Mouse (Mus musculus): ENCODE data around the gene Cln5. TPM values are rescaled to one million over a fixed set of nuclear protein-coding genes. Genes with fewer than 3 reads are reported as not detected.

The Cln5 gene
- polyA plus RNA-seq, 1 experiment = 15.9 TPM

DNA sequence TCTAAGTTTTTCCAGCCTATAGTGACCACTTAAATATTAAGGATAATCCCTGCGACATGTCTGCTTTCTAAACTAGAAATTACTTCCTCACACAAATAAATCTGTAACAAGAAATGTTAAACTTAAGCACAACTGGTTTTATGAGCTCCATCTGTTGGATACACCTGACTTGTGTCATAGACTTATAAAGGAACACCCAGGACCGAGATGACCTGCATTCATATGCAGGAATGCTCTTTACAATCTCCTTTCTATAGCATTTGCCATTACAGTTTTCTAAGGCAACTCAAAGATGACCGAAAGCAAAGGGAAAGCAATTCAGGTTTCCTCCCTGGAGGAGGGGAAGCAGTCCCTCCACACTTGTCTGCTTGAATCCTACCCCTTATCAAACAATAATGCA, 23.2 kb downstream of the Cln5 start:
- H3K27me3 ChIP-seq (ENCODE audit: control insufficient read depth, insufficient read depth, low read length) = no peaks in the 10 kb centered on the region
- TF ChIP-seq CTCF (IDR thresholded peaks at IDR 0.05; ENCODE audit: extremely low read depth, insufficient read length, insufficient replicate concordance, low read depth, low read length) (no peak), POLR2A (IDR thresholded peaks at IDR 0.05; ENCODE audit: low read depth, low read length) (no peak)
- peak overlapping the region; percentile 43 for H3K27ac ChIP-seq (ENCODE audit: insufficient read depth, low read depth, low read length)
- peaks cover 6% of the 10 kb centered on the region for H3K4me1 ChIP-seq (ENCODE audit: control insufficient read depth, insufficient read depth, insufficient read length, low read length)
- H3K4me3 ChIP-seq (ENCODE audit: low read depth, low read length) = no peak overlapping the region
- 65% methylated on average over 3 of the region's 3 CpGs for WGBS
- H3K36me3 ChIP-seq (ENCODE audit: control insufficient read depth, insufficient read depth, low read length) = peaks cover 31% of the 10 kb centered on the region

- peaks cover 6% of the 10 kb centered on the region for H3K4me1 ChIP-seq (ENCODE audit: control insufficient read depth, insufficient read depth, insufficient read length, low read length)
- peak overlapping the region; percentile 43 for H3K27ac ChIP-seq (ENCODE audit: insufficient read depth, low read depth, low read length)
- H3K36me3 ChIP-seq (ENCODE audit: control insufficient read depth, insufficient read depth, low read length) = peaks cover 28% of the 10 kb centered on the region
- TF ChIP-seq POLR2A (IDR thresholded peaks at IDR 0.05; ENCODE audit: low read depth, low read length) (no peak), CTCF (IDR thresholded peaks at IDR 0.05; ENCODE audit: extremely low read depth, insufficient read length, insufficient replicate concordance, low read depth, low read length) (no peak)
- WGBS = 19% methylated on average over 4 of the region's 4 CpGs
- no peak overlapping the region for H3K4me3 ChIP-seq (ENCODE audit: low read depth, low read length)
- no peaks in the 10 kb centered on the region for H3K27me3 ChIP-seq (ENCODE audit: control insufficient read depth, insufficient read depth, low read length)
Measured at GRCm38 (mm10) chr14:103093670-103094069, 23.7 kb downstream of the Cln5 start.

- Histone ChIP-seq H3K27me3 (ENCODE audit: control insufficient read depth, insufficient read depth, low read length) (no peaks in the 10 kb centered on the region), H3K36me3 (ENCODE audit: control insufficient read depth, insufficient read depth, low read length) (peaks cover 20% of the 10 kb centered on the region), H3K27ac (ENCODE audit: insufficient read depth, low read depth, low read length) (no peak overlapping the region), H3K4me1 (ENCODE audit: control insufficient read depth, insufficient read depth, insufficient read length, low read length) (peaks cover 6% of the 10 kb centered on the region), H3K4me3 (ENCODE audit: low read depth, low read length) (no peak overlapping the region)
- WGBS = 91% methylated on average over 8 of the region's 8 CpGs
- no peak for TF ChIP-seq POLR2A (IDR thresholded peaks at IDR 0.05; ENCODE audit: low read depth, low read length)
- TF ChIP-seq CTCF (IDR thresholded peaks at IDR 0.05; ENCODE audit: extremely low read depth, insufficient read length, insufficient replicate concordance, low read depth, low read length) = no peak
Measured at GRCm38 (mm10) chr14:103095036-103095435, 25.0 kb downstream of the Cln5 start.

GRCm38 (mm10) chr14:103095826-103096225, 25.8 kb downstream of the Cln5 start:
- 94% methylated on average over 8 of the region's 8 CpGs for WGBS
- no peak for TF ChIP-seq CTCF (IDR thresholded peaks at IDR 0.05; ENCODE audit: extremely low read depth, insufficient read length, insufficient replicate concordance, low read depth, low read length)
- TF ChIP-seq POLR2A (IDR thresholded peaks at IDR 0.05; ENCODE audit: low read depth, low read length) = no peak
- peaks cover 18% of the 10 kb centered on the region for H3K36me3 ChIP-seq (ENCODE audit: control insufficient read depth, insufficient read depth, low read length)

GRCm38 (mm10) chr14:103096621-103097020, 26.6 kb downstream of the Cln5 start:
- TF ChIP-seq CTCF (IDR thresholded peaks at IDR 0.05; ENCODE audit: extremely low read depth, insufficient read length, insufficient replicate concordance, low read depth, low read length) (no peak), POLR2A (IDR thresholded peaks at IDR 0.05; ENCODE audit: low read depth, low read length) (no peak)
- WGBS = 58% methylated on average over 6 of the region's 6 CpGs
- H3K4me3 ChIP-seq (ENCODE audit: low read depth, low read length) = peak overlapping the region; percentile 8; the same call in 1 of the 2 replicates
- peaks cover 13% of the 10 kb centered on the region for H3K36me3 ChIP-seq (ENCODE audit: control insufficient read depth, insufficient read depth, low read length)
- H3K27ac ChIP-seq (ENCODE audit: insufficient read depth, low read depth, low read length) = no peak overlapping the region
- H3K27me3 ChIP-seq (ENCODE audit: control insufficient read depth, insufficient read depth, low read length) = no peaks in the 10 kb centered on the region
- peaks cover 10% of the 10 kb centered on the region for H3K4me1 ChIP-seq (ENCODE audit: control insufficient read depth, insufficient read depth, insufficient read length, low read length)

More at GRCm38 (mm10) chr14:103095826-103096225, 25.8 kb downstream of the Cln5 start:
- Histone ChIP-seq H3K27ac (ENCODE audit: insufficient read depth, low read depth, low read length) (no peak overlapping the region), H3K27me3 (ENCODE audit: control insufficient read depth, insufficient read depth, low read length) (no peaks in the 10 kb centered on the region), H3K4me1 (ENCODE audit: control insufficient read depth, insufficient read depth, insufficient read length, low read length) (peaks cover 7% of the 10 kb centered on the region), H3K4me3 (ENCODE audit: low read depth, low read length) (no peak overlapping the region)

DNA sequence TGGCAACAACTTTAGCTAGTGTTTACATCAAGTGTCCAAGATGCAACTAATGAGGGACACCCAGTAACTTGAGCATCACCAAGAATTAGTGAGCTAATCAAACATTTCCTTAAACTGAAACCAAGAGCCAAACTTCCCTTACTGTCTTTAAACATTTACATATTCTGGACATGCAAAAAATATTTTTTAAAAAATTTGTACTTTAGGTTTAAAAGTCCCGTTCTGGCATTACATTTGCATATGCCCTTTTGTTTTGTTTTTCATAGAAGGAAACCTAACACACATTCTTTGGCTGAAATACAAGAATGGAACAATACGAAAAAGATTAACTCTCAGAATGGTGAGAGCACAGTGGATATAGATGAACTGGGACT, 28.2 kb downstream of the Cln5 start:
- peaks cover 7% of the 10 kb centered on the region for H3K36me3 ChIP-seq (ENCODE audit: control insufficient read depth, insufficient read depth, low read length)
- H3K27ac ChIP-seq (ENCODE audit: insufficient read depth, low read depth, low read length) = peak overlapping the region; percentile 79
- peaks cover 20% of the 10 kb centered on the region for H3K4me1 ChIP-seq (ENCODE audit: control insufficient read depth, insufficient read depth, insufficient read length, low read length)
- peak overlapping the region; percentile 97 for H3K4me3 ChIP-seq (ENCODE audit: low read depth, low read length)
- H3K27me3 ChIP-seq (ENCODE audit: control insufficient read depth, insufficient read depth, low read length) = no peaks in the 10 kb centered on the region
- TF ChIP-seq POLR2A (IDR thresholded peaks at IDR 0.05; ENCODE audit: low read depth, low read length) (no peak), CTCF (IDR thresholded peaks at IDR 0.05; ENCODE audit: extremely low read depth, insufficient read length, insufficient replicate concordance, low read depth, low read length) (no peak)
- WGBS = 1% methylated on average over 2 of the region's 2 CpGs

- WGBS = 1% methylated on average over 86 of the region's 86 CpGs
- Histone ChIP-seq H3K4me3 (ENCODE audit: low read depth, low read length) (peak overlapping the region; percentile 97), H3K27me3 (ENCODE audit: control insufficient read depth, insufficient read depth, low read length) (no peaks in the 10 kb centered on the region), H3K4me1 (ENCODE audit: control insufficient read depth, insufficient read depth, insufficient read length, low read length) (peaks cover 20% of the 10 kb centered on the region), H3K36me3 (ENCODE audit: control insufficient read depth, insufficient read depth, low read length) (peaks cover 7% of the 10 kb centered on the region), H3K27ac (ENCODE audit: insufficient read depth, low read depth, low read length) (peak overlapping the region; percentile 98)
- 0 out of 2 replicates have a peak, but pooled peaks have one; percentile 6 for TF ChIP-seq CTCF (IDR thresholded peaks at IDR 0.05; ENCODE audit: extremely low read depth, insufficient read length, insufficient replicate concordance, low read depth, low read length)
- TF ChIP-seq POLR2A (IDR thresholded peaks at IDR 0.05; ENCODE audit: low read depth, low read length) = peak; percentile 48
Measured at GRCm38 (mm10) chr14:103098587-103099235, 28.7 kb downstream of the Cln5 start.
